Mouse (Mus musculus) bone marrow, adult 2 months (tissue): ENCODE measurements around the gene BC005624. TPM values are rescaled to one million over a fixed set of nuclear protein-coding genes. Genes with fewer than 3 reads are reported as not detected.
"Not testable (repeated sequence)": the region's sequence is repeated elsewhere in the genome, so short reads cannot be mapped to it uniquely, and the experiment has no call there.

ENCODE experiments used
- H3K27ac ChIP-seq: fragments of 200-500 bp; 2 replicates; pipeline ENCODE4 v1.5.1; 2012; ENCODE audit warnings: low read depth, mild to moderate bottlenecking, control low read depth, inconsistent platforms, low read length; ENCODE audit not compliant: control insufficient read depth, poor library complexity, insufficient read depth
- H3K4me1 ChIP-seq: fragments of 200-500 bp; 2 replicates; pipeline ENCODE4 v1.6.1; 2011; ENCODE audit warnings: low read length; ENCODE audit not compliant: control insufficient read depth, insufficient read depth
- H3K4me3 ChIP-seq: fragments of 200-500 bp; replicated peaks from 2 replicates; pipeline ENCODE3; 2011; ENCODE audit warnings: mild to moderate bottlenecking, low read depth, low read length, control low read depth; ENCODE audit not compliant: control insufficient read depth
- CTCF ChIP-seq: fragments of 200-500 bp; IDR thresholded peaks from 2 replicates; pipeline ENCODE4 v1.5.1; 2011; ENCODE audit warnings: low read length, control low read depth; ENCODE audit not compliant: control insufficient read depth, insufficient read depth
- POLR2A ChIP-seq: fragments of 200-500 bp; IDR thresholded peaks from 2 replicates; pipeline ENCODE4 v1.6.1; 2011; ENCODE audit warnings: low read depth, mild to moderate bottlenecking, control low read depth, low read length, borderline replicate concordance; ENCODE audit not compliant: control insufficient read depth
- WGBS: fragments of 180-500 bp; shearing (Covaris S2); methylation state at CpG from one replicate; pipeline ENCODE4 v1.1.7; 2018; 5-methylcytosine and 5-hydroxymethylcytosine counted together
- polyA plus RNA-seq: library from polyadenylated mRNA; stranded (reverse); fragments of >200 nt; gene quantifications from 2 replicates; pipeline ENCODE4 v1.2.4, GENCODE M21; 2011; ENCODE audit warnings: low replicate concordance; ENCODE audit not compliant: missing spikeins, insufficient read depth, insufficient read length

The BC005624 gene
- polyA plus RNA-seq, 1 experiment: 35.8 TPM

- H3K27ac ChIP-seq, H3K4me3 ChIP-seq, H3K4me1 ChIP-seq: not testable (repeated sequence)
- 0 out of 2 replicates have a peak, but pooled peaks have one; percentile 1 for TF ChIP-seq CTCF
- WGBS: 5% methylated on average over 7 of the region's 7 CpGs
Measured at GRCm38 (mm10) chr2:30942116-30942515, 39.9 kb downstream of the BC005624 start.

GRCm38 (mm10) chr2:30941586-30941985 is 40.4 kb downstream of the BC005624 start:
- H3K4me3 ChIP-seq: no peak overlapping the region
- peaks cover 2% of the 10 kb centered on the region; the same call in 1 of the 2 replicates for H3K4me1 ChIP-seq
- no peak overlapping the region for H3K27ac ChIP-seq
- WGBS: 64% methylated on average over 5 of the region's 5 CpGs
- TF ChIP-seq POLR2A (no peak), CTCF (no peak)

GRCm38 (mm10) chr2:30938574-30938991 is 43.4 kb downstream of the BC005624 start:
- peaks cover 5% of the 10 kb centered on the region for H3K4me1 ChIP-seq
- H3K4me3 ChIP-seq: no peak overlapping the region
- no peak overlapping the region for H3K27ac ChIP-seq
- TF ChIP-seq CTCF: no peak
- TF ChIP-seq POLR2A: no peak
- 62% methylated on average over 4 of the region's 4 CpGs for WGBS

GRCm38 (mm10) chr2:30937731-30938130 is 44.3 kb downstream of the BC005624 start:
- 60% methylated on average over 8 of the region's 8 CpGs for WGBS
- Histone ChIP-seq H3K27ac (no peak overlapping the region), H3K4me3 (no peak overlapping the region), H3K4me1 (peaks cover 5% of the 10 kb centered on the region)
- TF ChIP-seq POLR2A: no peak
- no peak for TF ChIP-seq CTCF

GRCm38 (mm10) chr2:30936808-30937207 is 45.2 kb downstream of the BC005624 start:
- Histone ChIP-seq H3K27ac (no peak overlapping the region), H3K4me1 (peaks cover 5% of the 10 kb centered on the region), H3K4me3 (no peak overlapping the region)
- 76% methylated on average over 3 of the region's 3 CpGs for whole genome bisulfite sequencing
- TF ChIP-seq CTCF: no peak

GRCm38 (mm10) chr2:30933917-30934450 is 48.0 kb downstream of the BC005624 start:
- no peak overlapping the region for H3K27ac ChIP-seq
- no peak overlapping the region for H3K4me3 ChIP-seq
- WGBS: 18% methylated on average over 7 of the region's 7 CpGs
- peaks cover 5% of the 10 kb centered on the region for H3K4me1 ChIP-seq
- TF ChIP-seq POLR2A (no peak), CTCF (peak; percentile 87)

GRCm38 (mm10) chr2:30933032-30933431 is 49.0 kb downstream of the BC005624 start:
- Histone ChIP-seq H3K27ac (no peak overlapping the region), H3K4me3 (no peak overlapping the region), H3K4me1 (peaks cover 5% of the 10 kb centered on the region)
- TF ChIP-seq POLR2A (no peak), CTCF (no peak)
- 80% methylated on average over 6 of the region's 6 CpGs for WGBS

- WGBS: 69% methylated on average over 3 of the region's 3 CpGs
- TF ChIP-seq POLR2A: no peak
- TF ChIP-seq CTCF: no peak
- Histone ChIP-seq H3K27ac (no peak overlapping the region), H3K4me1 (peaks cover 9% of the 10 kb centered on the region), H3K4me3 (no peak overlapping the region)
Measured at GRCm38 (mm10) chr2:30931922-30932321, 50.1 kb downstream of the BC005624 start.

GRCm38 (mm10) chr2:30930846-30931245 is 51.2 kb downstream of the BC005624 start:
- WGBS: 84% methylated on average over 2 of the region's 2 CpGs
- not testable (repeated sequence) for H3K4me3 ChIP-seq, H3K4me1 ChIP-seq, H3K27ac ChIP-seq
